Mouse (Mus musculus) spleen, embryonic (tissue): Measurements from ENCODE around the gene Supv3l1.

Experiments used
- CTCF ChIA-PET: fragments of 350-600 bp; sonication (Branson Sonifier 250); formaldehyde crosslinking; loops from one replicate; lab custom pipeline; 2022; lab: Charles Lee

The Supv3l1 gene

DNA sequence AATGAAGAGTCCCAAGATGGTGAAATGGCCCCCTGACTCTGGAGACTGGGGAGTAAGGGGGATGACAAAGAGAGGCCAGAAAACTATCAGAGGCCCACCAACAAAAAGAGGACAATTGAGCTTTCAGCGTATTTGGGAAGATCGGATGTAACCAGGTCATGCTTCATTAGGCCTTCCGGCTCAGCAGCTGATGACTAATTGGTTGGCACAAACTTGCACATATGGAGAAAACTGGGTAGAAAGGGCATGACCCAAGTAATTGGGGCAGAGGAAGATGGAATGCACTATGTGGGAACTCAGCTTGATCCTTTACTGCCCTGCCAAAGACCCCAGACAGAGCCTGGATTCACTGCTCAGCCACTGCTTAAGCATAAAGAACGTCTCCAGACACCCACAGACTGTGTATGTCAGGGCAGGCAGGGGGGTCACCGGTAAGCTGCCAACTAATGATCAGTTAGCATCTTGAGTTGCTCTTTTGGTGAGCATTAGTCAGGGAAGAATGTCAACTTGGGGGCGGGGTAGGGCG lies 30.6 kb downstream of the Supv3l1 start:
- CTCF ChIA-PET, result no interaction called here

DNA sequence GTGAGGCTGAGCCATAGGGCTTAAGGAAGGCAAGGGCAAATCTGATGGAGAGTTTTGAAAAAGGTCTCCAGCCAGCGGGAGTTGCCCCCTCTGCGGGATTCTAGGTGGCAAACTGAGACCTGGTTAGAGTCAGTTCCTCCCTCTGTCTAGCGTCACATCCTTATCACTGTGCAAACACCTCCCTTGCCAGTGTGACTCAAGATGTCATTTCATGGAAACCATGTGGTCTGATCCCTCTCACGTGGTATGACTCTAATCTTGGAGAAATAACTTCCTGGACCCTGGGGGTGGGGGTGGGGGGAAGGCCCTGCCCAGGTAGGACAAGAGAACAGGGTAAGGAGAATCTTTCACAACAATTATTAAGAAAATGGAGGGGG lies 35.9 kb downstream of the Supv3l1 start:
- CTCF ChIA-PET, result no interaction called here

DNA sequence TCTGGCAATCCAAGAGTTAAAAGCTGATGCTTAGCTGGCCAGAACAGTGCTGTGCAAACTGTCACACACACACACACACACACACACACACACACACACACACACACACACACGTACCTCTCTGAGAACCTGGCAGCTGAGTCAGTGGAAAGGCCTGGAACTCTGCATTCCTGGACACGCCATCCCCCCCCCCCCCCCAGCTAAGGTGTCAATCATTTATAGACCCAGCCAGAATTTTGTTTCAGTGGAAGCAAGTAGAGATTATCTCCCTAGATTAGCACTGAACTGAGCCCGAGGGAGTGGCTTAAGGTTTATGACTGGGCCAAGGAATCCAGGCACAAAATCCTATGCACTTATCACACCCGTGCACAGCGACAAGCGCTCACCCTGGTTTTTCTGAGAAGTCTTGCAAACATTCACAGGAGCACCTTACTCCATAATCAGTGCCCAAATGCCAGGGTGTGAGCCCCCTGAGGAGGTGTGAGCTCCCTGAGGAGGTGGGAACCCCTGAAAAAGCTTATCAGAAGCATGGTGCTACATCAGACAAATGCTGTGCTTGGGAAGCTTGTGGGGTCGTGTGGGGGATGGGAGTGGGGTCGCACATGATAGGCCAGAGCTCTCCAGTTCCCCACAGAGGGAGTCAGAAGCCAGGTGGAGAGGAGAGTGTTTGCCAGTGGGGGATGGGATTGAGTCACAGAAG lies 36.5 kb downstream of the Supv3l1 start:
- CTCF ChIA-PET, result no interaction called here

DNA sequence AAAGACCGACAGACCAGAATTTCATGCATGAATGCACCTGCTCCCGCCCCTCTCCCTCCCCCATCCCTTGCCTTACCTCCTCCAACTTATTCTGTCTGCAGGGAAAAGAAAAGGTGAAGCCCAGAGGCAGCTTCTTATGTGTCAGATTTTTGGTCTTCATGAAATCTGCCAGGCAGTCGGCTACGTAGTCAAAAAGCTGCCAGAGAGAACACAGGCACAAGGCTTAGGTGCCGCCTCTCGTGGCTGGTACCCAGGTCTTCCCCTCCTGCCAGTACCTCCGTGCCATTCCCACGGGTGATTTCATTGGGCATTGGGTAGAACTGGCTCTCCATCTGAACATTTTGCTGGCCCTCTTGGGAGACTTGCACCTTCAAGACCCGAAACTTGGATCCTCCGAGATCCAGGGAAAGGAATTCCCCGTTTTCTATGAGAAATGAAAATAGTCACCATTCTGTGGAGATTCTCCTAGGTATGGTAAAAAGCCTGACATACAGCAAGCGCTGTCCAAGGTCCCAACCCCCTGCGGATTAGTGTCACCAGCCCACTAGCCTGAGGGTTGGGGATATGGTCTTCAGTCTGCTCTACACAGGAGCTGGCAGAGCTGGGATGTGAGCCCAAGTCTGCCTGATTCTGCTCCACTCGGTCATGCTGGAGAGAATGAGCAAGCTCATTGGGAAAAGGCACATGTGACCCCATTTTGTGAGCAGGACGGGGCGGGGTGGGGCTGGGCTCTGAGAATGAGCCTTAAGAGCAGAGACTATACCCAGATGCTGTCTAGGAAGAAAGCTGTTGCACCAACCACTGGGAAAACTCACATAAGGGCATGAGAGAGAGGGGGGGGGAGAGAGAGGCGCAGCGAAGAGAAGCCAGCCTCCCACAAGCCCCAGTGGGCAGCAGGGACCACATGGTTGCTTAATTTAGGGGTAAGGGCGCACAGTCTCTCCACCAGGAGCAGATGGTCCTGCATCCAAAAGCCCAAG lies 37.8 kb downstream of the Supv3l1 start:
- CTCF ChIA-PET, result interaction anchor here (0.7 kb wide), 1 partner anchor 672 kb away, joined by 10 read pairs; no protein-coding TSS in a partner anchor

DNA sequence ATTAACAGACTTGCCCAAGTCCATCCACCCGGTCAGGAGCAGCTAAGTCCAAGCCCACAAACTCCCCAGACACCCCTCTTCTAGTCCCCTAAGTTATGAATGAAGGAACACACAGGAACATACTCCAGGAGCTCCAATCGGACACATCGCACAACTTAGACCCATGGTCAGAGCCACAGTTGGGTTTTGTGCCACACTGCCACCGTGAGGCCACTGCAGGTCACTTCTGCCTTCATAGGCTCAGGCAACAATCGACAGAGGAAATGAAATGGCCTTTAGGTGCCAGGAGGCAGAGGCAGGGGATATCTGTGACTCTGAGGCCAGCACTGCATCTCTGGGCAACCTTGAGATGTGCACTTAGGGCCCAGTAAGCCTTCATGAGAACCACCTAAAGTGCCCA lies 38.6 kb downstream of the Supv3l1 start:
- CTCF ChIA-PET, result no interaction called here

DNA sequence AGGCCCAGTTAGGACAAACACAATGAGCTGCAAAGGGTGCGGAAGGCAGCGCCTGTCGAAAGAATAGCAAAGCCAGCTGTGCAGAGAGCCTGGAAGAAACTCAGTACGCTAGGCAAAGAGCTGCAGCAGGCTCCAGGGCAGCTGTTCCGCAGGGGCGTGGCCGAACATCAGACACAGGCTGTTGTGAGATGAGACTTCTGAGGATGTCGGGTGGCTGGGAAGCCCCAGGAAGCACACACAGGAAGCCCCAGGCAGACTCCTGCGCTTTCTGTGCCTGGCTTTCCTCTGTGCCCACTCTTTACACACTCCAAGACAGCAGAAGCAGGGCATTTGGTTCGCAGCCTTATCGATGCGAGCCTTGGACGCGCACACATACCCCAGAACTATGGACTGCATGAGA lies 44.6 kb downstream of the Supv3l1 start:
- CTCF ChIA-PET, result no interaction called here

DNA sequence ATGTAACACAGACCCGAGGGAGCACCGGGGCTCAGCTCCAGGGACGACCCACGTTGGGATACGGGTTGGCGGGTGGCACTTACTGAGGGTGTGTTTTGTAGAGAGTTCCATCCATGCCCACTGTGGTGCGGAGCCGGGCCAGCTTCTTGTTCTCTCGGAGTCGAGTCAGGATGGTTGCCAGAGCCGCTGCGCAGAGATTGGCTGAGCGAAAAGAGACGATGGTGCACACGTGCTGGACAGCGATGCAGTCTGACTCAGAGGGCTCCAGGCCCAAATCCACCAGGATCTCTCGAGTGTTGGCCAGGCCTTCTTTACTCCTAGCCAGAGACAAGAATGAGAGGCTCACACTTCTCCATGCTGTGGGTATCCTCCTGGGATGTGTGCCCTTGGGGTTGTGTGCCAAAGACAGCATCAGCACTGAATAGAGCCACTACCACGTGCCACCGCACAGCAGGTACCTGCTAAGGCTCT lies 47.9 kb downstream of the Supv3l1 start:
- CTCF ChIA-PET, result no interaction called here

DNA sequence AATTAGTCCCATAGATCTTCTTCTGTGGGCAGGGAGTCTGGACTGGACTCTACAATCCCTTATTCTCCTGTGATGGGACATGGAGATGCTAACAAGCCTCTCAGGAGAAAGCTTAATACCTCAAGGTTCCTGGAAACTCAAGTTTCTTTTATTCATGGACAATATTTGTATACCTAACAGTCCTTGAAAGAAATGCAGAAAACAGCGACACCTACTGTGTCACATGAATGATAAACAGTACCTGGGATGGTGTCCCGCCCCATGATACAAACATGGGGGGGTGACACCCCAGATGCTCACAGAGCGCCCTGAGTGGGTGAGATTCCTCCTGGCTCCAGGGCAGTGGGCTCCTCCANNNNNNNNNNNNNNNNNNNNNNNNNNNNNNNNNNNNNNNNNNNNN lies 66.5 kb downstream of the Supv3l1 start:
- CTCF ChIA-PET, result no interaction called here

DNA sequence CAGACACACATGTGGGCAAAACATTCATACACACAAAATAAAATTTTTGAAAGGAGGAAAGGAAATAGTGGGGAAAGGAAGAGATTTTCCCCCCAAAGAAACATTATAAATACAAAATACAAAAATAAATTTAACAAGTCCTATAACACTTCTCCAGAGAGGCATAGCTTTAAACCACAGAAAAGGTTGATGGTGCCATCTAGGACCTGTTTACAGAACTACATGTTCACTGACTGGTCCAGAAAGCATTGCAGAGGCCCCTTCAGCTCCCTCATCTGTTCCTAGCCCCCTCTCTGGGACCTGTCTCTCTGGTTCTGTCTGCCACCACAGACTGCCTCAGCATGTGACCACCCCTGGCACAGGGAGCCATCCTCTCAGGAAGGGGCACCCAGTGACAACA lies 68.6 kb downstream of the Supv3l1 start:
- CTCF ChIA-PET, result interaction anchor here (0.6 kb wide), 1 partner anchor 67 kb away, joined by 8 read pairs; no protein-coding TSS in a partner anchor

DNA sequence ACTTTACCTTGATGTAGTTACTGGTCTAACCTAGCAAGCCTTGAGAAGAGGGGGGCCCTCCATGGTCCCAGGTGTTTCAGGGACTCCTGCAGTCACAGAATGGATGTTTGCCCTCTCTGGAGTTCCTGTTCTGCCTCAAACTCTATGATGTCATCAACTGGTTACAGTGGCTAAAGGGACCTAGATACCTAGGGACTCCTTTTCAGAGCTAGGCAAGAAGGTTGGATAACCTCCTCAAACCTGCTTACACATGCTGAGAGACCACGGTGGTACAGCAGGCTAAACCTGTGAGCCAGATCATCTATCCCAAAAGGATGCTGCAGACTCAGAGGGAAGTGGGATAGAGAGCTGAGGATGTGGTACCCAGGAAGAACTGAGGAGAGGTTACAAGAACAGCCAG lies 69.7 kb downstream of the Supv3l1 start, which contains the start of gene Hk1:
Gene Hk1 (minus strand): TSS at position 101 of the 400 bp plus-strand sequence.
- CTCF ChIA-PET, result interaction anchor here (0.5 to 0.7 kb wide), 2 partner anchors 307 to 1048 kb away, joined by 3 to 10 read pairs; no protein-coding TSS in a partner anchor
